Mouse (Mus musculus): Measurements from ENCODE around the gene Bcl2l10. TPM values are rescaled to one million over a fixed set of nuclear protein-coding genes. Genes with fewer than 3 reads are reported as not detected.

Bcl2l10 gene
- total and polyA plus RNA-seq, 3 experiments, result not detected

DNA sequence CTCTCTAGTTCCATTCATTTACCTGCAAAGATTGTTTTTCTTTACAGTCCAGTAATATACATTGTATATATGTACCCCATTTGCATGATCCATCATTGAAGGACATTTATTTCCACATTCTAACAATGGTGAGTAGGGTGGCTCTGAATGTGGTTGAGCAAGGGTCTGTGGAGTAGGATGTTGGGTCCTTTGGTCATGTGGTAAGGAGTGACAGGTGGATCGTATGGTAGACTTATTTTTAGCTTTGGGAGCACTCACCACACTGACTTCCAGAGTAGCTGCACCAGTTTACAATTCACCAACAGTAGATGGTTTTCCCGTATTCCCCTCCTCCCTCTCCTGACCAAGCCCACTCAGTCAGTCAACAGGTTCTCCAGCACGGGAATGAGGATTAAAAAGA lies 21.2 kb downstream of the Bcl2l10 start:
- dilution Hi-C loops (cut with MboI; ENCODE audit: extremely low pct_ligation_motif_present, extremely low pct_unique_long_range_greater_than_20kb, low sequenced_read_pairs), result no loop called here
- H3K79me2 ChIP-seq (replicated peaks; ENCODE audit: control insufficient read depth, extremely low read depth, insufficient read depth, poor library complexity, severe bottlenecking), result no peaks in the 10 kb centered on the region

DNA sequence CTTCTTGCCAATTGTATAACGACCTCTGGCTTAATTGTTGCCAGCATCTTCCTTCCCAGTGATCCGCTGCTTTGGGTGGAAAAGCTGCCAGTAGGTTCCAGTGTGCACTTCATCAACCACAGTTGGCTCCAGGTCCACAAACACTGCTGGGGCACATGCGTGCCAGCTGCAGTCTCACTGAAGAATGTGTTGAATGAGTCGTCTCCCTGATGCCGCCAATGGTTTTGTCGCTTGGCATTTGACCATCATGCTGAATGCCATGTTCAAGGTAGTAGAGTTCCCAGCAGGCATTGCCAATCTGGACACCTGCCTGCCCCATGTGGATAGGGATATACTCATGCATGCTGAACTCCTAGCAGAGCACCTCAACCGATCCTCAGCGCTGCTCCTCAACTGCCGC lies 28.0 kb downstream of the Bcl2l10 start:
- H3K4me1 ChIP-seq (ENCODE audit: control insufficient read depth in 1 of 2, insufficient read depth in 2 of 2), result no peaks in the 10 kb centered on the region

More for the DNA sequence above, 21.2 kb downstream of the Bcl2l10 start:
- in situ Hi-C loops (cut with MboI; ENCODE audit: low pct_ligation_motif_present, low pct_unique_long_range_greater_than_20kb, low sequenced_read_pairs), result no loop called here
- DNase-seq (ENCODE audit: extremely low read depth), result no peak
- H3K27ac ChIP-seq (ENCODE audit: insufficient read depth, low read depth), result no peak overlapping the region
- H3K9ac ChIP-seq (ENCODE audit: insufficient read depth, low read depth), result no peak overlapping the region
- no peak overlapping the region for H3K4me2 ChIP-seq (ENCODE audit: insufficient read depth, low read depth, poor library complexity, severe bottlenecking)
- no peak overlapping the region for H3K4me3 ChIP-seq (replicated peaks in 1 of 3; ENCODE audit: low read depth in 2 of 3, low read length in 2 of 3, poor library complexity in 1 of 3)
- TF ChIP-seq JUN (IDR thresholded peaks at IDR 0.05; ENCODE audit: insufficient read depth, low read depth, low read length), result no peak
- TF ChIP-seq RAD21 (IDR thresholded peaks at IDR 0.05; ENCODE audit: low read depth, low read length), result no peak
- no peak for TF ChIP-seq NRF1 (IDR thresholded peaks at IDR 0.05; ENCODE audit: low read depth, low read length)
- TF ChIP-seq GABPA (IDR thresholded peaks at IDR 0.05; ENCODE audit: insufficient replicate concordance, low read depth, low read length), result no peak
- TF ChIP-seq BHLHE40 (IDR thresholded peaks at IDR 0.05; ENCODE audit: low read depth, low read length), result no peak
- TF ChIP-seq KAT2A (IDR thresholded peaks at IDR 0.05; ENCODE audit: insufficient replicate concordance, low read length), result no peak
- TF ChIP-seq HCFC1 (IDR thresholded peaks at IDR 0.05; ENCODE audit: low read depth, low read length), result no peak
- no peak for TF ChIP-seq ZMIZ1 (IDR thresholded peaks at IDR 0.05; ENCODE audit: low read depth, low read length)
- no peaks in the 10 kb centered on the region for H3K9me3 ChIP-seq (replicated peaks; ENCODE audit: low read length)
- no peaks in the 10 kb centered on the region for H3K4me1 ChIP-seq (ENCODE audit: control insufficient read depth in 1 of 2, insufficient read depth in 2 of 2)
- no peaks in the 10 kb centered on the region for H3K36me3 ChIP-seq (replicated peaks in 1 of 2; ENCODE audit: control insufficient read depth in 1 of 2, insufficient read depth in 1 of 2, low read length in 1 of 2)
- H3K27me3 ChIP-seq (replicated peaks), result no peaks in the 10 kb centered on the region

DNA sequence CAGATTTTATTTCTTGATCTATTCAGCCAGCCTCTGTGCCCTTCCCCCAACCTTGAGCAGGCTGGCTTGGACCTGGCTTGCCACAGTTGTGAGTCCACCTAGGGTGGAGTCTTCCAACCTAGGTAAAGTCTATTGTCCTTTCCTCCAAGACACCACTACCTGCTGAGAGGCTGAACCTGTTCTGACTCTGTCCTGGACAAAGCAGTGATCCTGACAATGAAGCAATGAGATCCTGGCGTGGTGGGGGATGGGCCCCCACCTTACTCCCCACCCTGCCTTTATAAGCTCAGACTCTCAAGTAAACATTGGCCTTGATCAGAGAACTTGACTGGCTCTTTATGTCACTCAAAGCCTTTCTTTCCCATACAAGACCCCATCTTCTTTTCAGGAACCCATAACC lies 28.9 kb downstream of the Bcl2l10 start:
- Histone ChIP-seq H3K79me2 (replicated peaks; ENCODE audit: control insufficient read depth, extremely low read depth, insufficient read depth, poor library complexity, severe bottlenecking) (no peaks in the 10 kb centered on the region), H3K27ac (ENCODE audit: insufficient read depth, low read depth) (no peak overlapping the region), H3K4me3 (replicated peaks in 1 of 3; ENCODE audit: low read depth in 2 of 3, low read length in 2 of 3, poor library complexity in 1 of 3) (no peak overlapping the region), H3K9ac (ENCODE audit: insufficient read depth, low read depth) (no peak overlapping the region), H3K4me2 (ENCODE audit: insufficient read depth, low read depth, poor library complexity, severe bottlenecking) (no peak overlapping the region), H3K36me3 (replicated peaks in 1 of 2; ENCODE audit: control insufficient read depth in 1 of 2, insufficient read depth in 1 of 2, low read length in 1 of 2) (no peaks in the 10 kb centered on the region), H3K27me3 (replicated peaks) (no peaks in the 10 kb centered on the region), H3K9me3 (replicated peaks; ENCODE audit: low read length) (peaks cover 10% of the 10 kb centered on the region), H3K4me1 (ENCODE audit: control insufficient read depth in 1 of 2, insufficient read depth in 2 of 2) (no peaks in the 10 kb centered on the region)
- in situ Hi-C loops (cut with MboI; ENCODE audit: low pct_ligation_motif_present, low pct_unique_long_range_greater_than_20kb, low sequenced_read_pairs), result no loop called here
- TF ChIP-seq CHD2 (IDR thresholded peaks at IDR 0.05; ENCODE audit: low read length) (no peak), POLR2A (IDR thresholded peaks at IDR 0.05; ENCODE audit: low read depth, low read length) (no peak), GABPA (IDR thresholded peaks at IDR 0.05; ENCODE audit: insufficient replicate concordance, low read depth, low read length) (no peak), NELFE (IDR thresholded peaks at IDR 0.05; ENCODE audit: low read depth, low read length) (no peak)
- dilution Hi-C loops (cut with MboI; ENCODE audit: extremely low pct_ligation_motif_present, extremely low pct_unique_long_range_greater_than_20kb, low sequenced_read_pairs), result no loop called here
- DNase-seq (ENCODE audit: extremely low read depth), result no peak

More for the DNA sequence above, 28.0 kb downstream of the Bcl2l10 start:
- dilution Hi-C loops (cut with MboI; ENCODE audit: extremely low pct_ligation_motif_present, extremely low pct_unique_long_range_greater_than_20kb, low sequenced_read_pairs) (no loop called here), in situ Hi-C loops (cut with MboI; ENCODE audit: low pct_ligation_motif_present, low pct_unique_long_range_greater_than_20kb, low sequenced_read_pairs) (no loop called here)
- Histone ChIP-seq H3K27me3 (replicated peaks) (no peaks in the 10 kb centered on the region), H3K9ac (ENCODE audit: insufficient read depth, low read depth) (no peak overlapping the region), H3K9me3 (replicated peaks; ENCODE audit: low read length) (peaks cover 10% of the 10 kb centered on the region), H3K4me2 (ENCODE audit: insufficient read depth, low read depth, poor library complexity, severe bottlenecking) (no peak overlapping the region), H3K27ac (ENCODE audit: insufficient read depth, low read depth) (no peak overlapping the region), H3K4me3 (replicated peaks in 1 of 3; ENCODE audit: low read depth in 2 of 3, low read length in 2 of 3, poor library complexity in 1 of 3) (no peak overlapping the region), H3K36me3 (replicated peaks in 1 of 2; ENCODE audit: control insufficient read depth in 1 of 2, insufficient read depth in 1 of 2, low read length in 1 of 2) (no peaks in the 10 kb centered on the region), H3K79me2 (replicated peaks; ENCODE audit: control insufficient read depth, extremely low read depth, insufficient read depth, poor library complexity, severe bottlenecking) (no peaks in the 10 kb centered on the region)
- no peak for DNase-seq (ENCODE audit: extremely low read depth)
- TF ChIP-seq ETS1 (conservative IDR thresholded peaks at IDR 0.05; ENCODE audit: low read depth, low read length) (no peak), HCFC1 (IDR thresholded peaks at IDR 0.05; ENCODE audit: low read depth, low read length) (no peak), MEF2A (IDR thresholded peaks at IDR 0.05; ENCODE audit: borderline replicate concordance, low read depth, low read length) (no peak), CHD2 (IDR thresholded peaks at IDR 0.05; ENCODE audit: low read length) (no peak), PAX5 (IDR thresholded peaks at IDR 0.05; ENCODE audit: low read length) (no peak), SMC3 (IDR thresholded peaks at IDR 0.05; ENCODE audit: low read depth, low read length) (no peak), BHLHE40 (IDR thresholded peaks at IDR 0.05; ENCODE audit: low read depth, low read length) (no peak), IRF4 (IDR thresholded peaks at IDR 0.05; ENCODE audit: low read depth, low read length) (no peak), ZKSCAN1 (IDR thresholded peaks at IDR 0.05; ENCODE audit: borderline replicate concordance, low read depth, low read length) (no peak), EP300 (IDR thresholded peaks at IDR 0.05; ENCODE audit: low read length) (no peak)
